Mouse (Mus musculus) kidney, adult 8-10 months (tissue): Measurements from ENCODE around the gene Abo.
"Not testable (repeated sequence)": the region's sequence is repeated elsewhere in the genome, so short reads cannot be mapped to it uniquely, and the experiment has no call there.

ENCODE experiments used
- DNase-seq, 2 experiments: peaks; one replicate each; pipeline ENCODE4 v3.0.0; 2022

Gene Abo

GRCm38 (mm10) chr2:26864879-26865278, at the start of gene Abo:
TSS of gene Abo (minus strand) at chr2:26864979.
- no peak for DNase-seq

GRCm38 (mm10) chr2:26914148-26914941, 49.6 kb upstream of the Abo start:
- no peak for DNase-seq

GRCm38 (mm10) chr2:26913416-26914147, 48.8 kb upstream of the Abo start:
- DNase-seq = no peak

- no peak for DNase-seq
These were observed 47.5 kb upstream of the Abo start for GRCm38 (mm10) chr2:26912253-26912770.

- no peak for DNase-seq
These were observed 46.4 kb upstream of the Abo start for GRCm38 (mm10) chr2:26910994-26911765.

GRCm38 (mm10) chr2:26910124-26910993, 45.6 kb upstream of the Abo start, which contains the start of the genes Med22 and Rpl7a:
TSS of gene Med22 (minus strand) at chr2:26910677.
TSS of gene Rpl7a (plus strand) at chr2:26910764.
- DNase-seq = peak; percentile 99 to 100

- no peak for DNase-seq
These were observed 44.6 kb upstream of the Abo start for GRCm38 (mm10) chr2:26909387-26909784.

GRCm38 (mm10) chr2:26908710-26909386, 44.1 kb upstream of the Abo start:
- DNase-seq = no peak

GRCm38 (mm10) chr2:26907109-26907508, 42.3 kb upstream of the Abo start:
- peak in 1 of 2 experiments; percentile 61 for DNase-seq

GRCm38 (mm10) chr2:26906431-26906830, 41.7 kb upstream of the Abo start:
- no peak for DNase-seq

GRCm38 (mm10) chr2:26905936-26906335, 41.2 kb upstream of the Abo start:
- DNase-seq = no peak

- no peak for DNase-seq
These were observed 38.5 kb upstream of the Abo start for GRCm38 (mm10) chr2:26903311-26903710.

- DNase-seq = peak; percentile 98
These were observed 37.9 kb upstream of the Abo start, which contains the start of gene Surf6 for GRCm38 (mm10) chr2:26902467-26903220. TSS of gene Surf6 (minus strand) at chr2:26902879.

GRCm38 (mm10) chr2:26901834-26902400, 37.1 kb upstream of the Abo start:
- DNase-seq = no peak

- no peak for DNase-seq
These were observed 36.0 kb upstream of the Abo start for GRCm38 (mm10) chr2:26900731-26901130.

GRCm38 (mm10) chr2:26895898-26896297, 31.1 kb upstream of the Abo start:
- no peak for DNase-seq

- not testable (repeated sequence) for DNase-seq
These were observed 21.4 kb upstream of the Abo start for GRCm38 (mm10) chr2:26886170-26886569.

- DNase-seq = not testable (repeated sequence)
These were observed 20.8 kb upstream of the Abo start for GRCm38 (mm10) chr2:26885541-26885940.

GRCm38 (mm10) chr2:26878571-26878970, 13.8 kb upstream of the Abo start:
- no peak for DNase-seq

- DNase-seq = no peak
These were observed 5.9 kb upstream of the Abo start for GRCm38 (mm10) chr2:26870666-26871065.
